ENCODE assay signal across 21 mouse cellular contexts in the genomic region with DNA sequence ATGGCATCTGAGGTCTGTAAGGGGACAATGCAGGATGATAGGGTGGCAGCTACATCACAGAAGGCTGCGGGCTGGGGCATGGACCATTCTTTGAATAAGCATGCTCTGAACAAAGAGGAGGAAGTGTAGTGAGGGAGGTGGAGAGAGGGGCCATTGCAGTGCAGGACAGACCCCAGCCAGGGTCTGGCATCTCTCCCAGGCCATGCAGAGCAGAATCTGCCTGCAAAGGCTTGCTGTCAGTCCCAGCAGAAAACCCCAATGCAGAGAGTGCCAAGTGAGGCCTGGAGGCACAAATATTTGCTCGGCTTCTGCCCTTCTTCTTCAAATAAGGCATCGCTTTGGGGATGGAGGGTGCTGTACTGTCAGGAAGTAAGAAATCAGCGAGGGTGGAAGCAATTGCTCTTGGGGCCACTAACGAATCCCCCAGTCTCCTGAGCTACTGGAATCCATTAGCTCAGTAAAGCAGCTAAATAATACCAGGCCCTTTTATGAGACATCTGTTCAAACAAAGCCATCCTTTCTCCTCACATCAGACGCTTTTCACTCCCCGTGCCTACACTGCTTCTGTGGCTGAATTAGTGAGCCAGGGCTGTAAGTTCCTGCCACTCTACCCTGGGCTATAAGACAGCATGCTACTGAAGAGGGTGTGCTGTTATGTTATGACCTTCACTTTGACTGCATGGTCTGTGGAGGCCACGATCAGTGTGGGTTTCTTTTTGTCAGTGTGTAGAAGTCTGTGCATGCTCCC. TPM values are rescaled to one million over a fixed set of nuclear protein-coding genes. Genes with fewer than 3 reads are reported as not detected.
DNase-seq lines count a peak whose midpoint lies in the region; ATAC-seq and TF ChIP-seq lines count a peak whose summit lies in the region.
"Had no signal": no experiment of that assay in that cellular context is flagged by ENCODE, and none has a peak within 500 bp of the region (broad histone marks: within the 10 kb centered on the region; RNA-seq: fewer than 3 reads in every experiment).

No protein-coding gene starts in this region.

- H3K9me3 ChIP-seq in forebrain, embryonic 16.5 days (ENCODE audit: control insufficient read depth, low read length), result no peaks in the 10 kb centered on the region
- H3K9me3 ChIP-seq in hindbrain, postnatal 0 days (ENCODE audit: low read length), result no peaks in the 10 kb centered on the region
- H3K9me3 ChIP-seq in neural tube, embryonic 12.5 days, result no peaks in the 10 kb centered on the region
- H3K9me3 ChIP-seq: embryonic facial prominence, embryonic 12.5 days; intestine, embryonic 15.5 days had no signal

- H3K4me1 ChIP-seq in forebrain, embryonic 16.5 days (replicated peaks; ENCODE audit: control insufficient read depth, insufficient read depth, low read length), result peaks cover 40% of the 10 kb centered on the region
- H3K4me1 ChIP-seq in hindbrain, postnatal 0 days (ENCODE audit: insufficient read depth, low read length), result 0 out of 2 replicates have a peak, but pooled peaks cover 7% of the 10 kb centered on the region
- peaks cover 12% of the 10 kb centered on the region; the same call in 1 of the 2 replicates for H3K4me1 ChIP-seq in neural tube, embryonic 12.5 days
- H3K4me1 ChIP-seq: embryonic facial prominence, embryonic 12.5 days; intestine, embryonic 15.5 days had no signal

- no peak for TF ChIP-seq CTCF in hindbrain, postnatal 0 days (IDR thresholded peaks at IDR 0.05; ENCODE audit: low read depth)

- peak overlapping the region; percentile 94 for H3K27ac ChIP-seq in forebrain, embryonic 16.5 days (ENCODE audit: low read length)
- peak overlapping the region; percentile 1; the same call in 1 of the 2 replicates for H3K27ac ChIP-seq in hindbrain, postnatal 0 days
- H3K27ac ChIP-seq in neural tube, embryonic 12.5 days, result no peak overlapping the region
- H3K27ac ChIP-seq: embryonic facial prominence, embryonic 12.5 days; intestine, embryonic 15.5 days had no signal

- peaks cover 4% of the 10 kb centered on the region; the same call in 1 of the 2 replicates for H3K27me3 ChIP-seq in forebrain, embryonic 16.5 days (replicated peaks; ENCODE audit: control insufficient read depth, insufficient read depth, low read length)
- peaks cover 2% of the 10 kb centered on the region; the same call in 1 of the 2 replicates for H3K27me3 ChIP-seq in hindbrain, postnatal 0 days (ENCODE audit: insufficient read depth, low read length)
- H3K27me3 ChIP-seq in neural tube, embryonic 12.5 days (replicated peaks), result peaks cover 13% of the 10 kb centered on the region; the same call in 1 of the 2 replicates
- H3K27me3 ChIP-seq: embryonic facial prominence, embryonic 12.5 days had no signal

- peak overlapping the region; percentile 5; the same call in 1 of the 2 replicates for H3K4me2 ChIP-seq in forebrain, embryonic 16.5 days (ENCODE audit: low read length)
- H3K4me2 ChIP-seq in hindbrain, postnatal 0 days (ENCODE audit: low read depth, low read length), result no peak overlapping the region
- H3K4me2 ChIP-seq in neural tube, embryonic 12.5 days (replicated peaks), result no peak overlapping the region
- H3K4me2 ChIP-seq: embryonic facial prominence, embryonic 12.5 days; intestine, embryonic 15.5 days; liver, embryonic 11.5 days; lung, embryonic 14.5 days had no signal

- WGBS in forebrain, embryonic 16.5 days, result 7% methylated on average over 8 of the region's 8 CpGs
- WGBS in hindbrain, postnatal 0 days, result 16% methylated on average over 8 of the region's 8 CpGs
- 14% methylated on average over 8 of the region's 8 CpGs for WGBS in neural tube, embryonic 12.5 days

- H3K4me3 ChIP-seq in forebrain, embryonic 16.5 days (replicated peaks; ENCODE audit: low read length), result no peak overlapping the region
- H3K4me3 ChIP-seq in hindbrain, postnatal 0 days (ENCODE audit: low read length), result no peak overlapping the region
- H3K4me3 ChIP-seq in neural tube, embryonic 12.5 days, result no peak overlapping the region
- H3K4me3 ChIP-seq: embryonic facial prominence, embryonic 12.5 days; intestine, embryonic 15.5 days had no signal

- peak; percentile 83 for ATAC-seq in forebrain, embryonic 16.5 days
- ATAC-seq in hindbrain, postnatal 0 days, result peak; percentile 47
- ATAC-seq in neural tube, embryonic 12.5 days (ENCODE audit: low FRiP score, low read depth), result peak; percentile 5; the same call in 1 of the 2 replicates
- ATAC-seq: intestine, embryonic 15.5 days had no signal

- peak; percentile 54 to 73 for DNase-seq in cerebellum, postnatal 10 days
- DNase-seq in cerebellum, postnatal 36 days, result no peak
- DNase-seq in hindbrain, postnatal 0 days (ENCODE audit: low spot score), result peak; percentile 52
- DNase-seq in adrenal gland, adult 8-10 months, result no peak
- no peak for DNase-seq in lung, postnatal 36 days
- DNase-seq in retina, postnatal 1 day, result no peak
- DNase-seq: adrenal gland, postnatal 25 days; cerebellum, postnatal 25 days; gastrocnemius, postnatal 14 days; heart, postnatal 14 days; kidney, postnatal 14 days; lung, embryonic 14.5 days; right cerebral cortex, adult 18-20 months had no signal

- H3K9ac ChIP-seq in forebrain, embryonic 16.5 days (replicated peaks; ENCODE audit: low read depth, low read length), result peak overlapping the region; percentile 35; the same call in 1 of the 2 replicates
- no peak overlapping the region for H3K9ac ChIP-seq in hindbrain, postnatal 0 days (replicated peaks; ENCODE audit: low read length)
- no peak overlapping the region for H3K9ac ChIP-seq in neural tube, embryonic 12.5 days
- H3K9ac ChIP-seq: embryonic facial prominence, embryonic 12.5 days; intestine, embryonic 15.5 days; lung, embryonic 14.5 days had no signal

- no peaks in the 10 kb centered on the region for H3K36me3 ChIP-seq in forebrain, embryonic 16.5 days (ENCODE audit: control insufficient read depth, insufficient read depth)
- H3K36me3 ChIP-seq in hindbrain, postnatal 0 days (ENCODE audit: insufficient read depth, low read length), result no peaks in the 10 kb centered on the region
- H3K36me3 ChIP-seq in neural tube, embryonic 12.5 days, result no peaks in the 10 kb centered on the region
- H3K36me3 ChIP-seq: embryonic facial prominence, embryonic 12.5 days; intestine, embryonic 15.5 days had no signal

RNA-seq across cellular contexts. Expression of a gene that starts 21.9 kb away (rescaled TPM):
- 5.9 and 7.7 TPM in 2 replicates for polyA plus RNA-seq in forebrain, embryonic 16.5 days (2015; fragmentation: Nextera tagmentation; extraction: Ambion mirVana)
- total RNA-seq in hindbrain, postnatal 0 days (2014; rRNA removed), result 70.4 and 79.8 TPM in 2 replicates
- polyA plus RNA-seq in hindbrain, postnatal 0 days (2015; fragmentation: Nextera tagmentation; extraction: Ambion mirVana), result 16.5 and 16.7 TPM in 2 replicates
- polyA plus RNA-seq in neural tube, embryonic 12.5 days (2016; fragmentation: Nextera tagmentation; extraction: Ambion mirVana), result 3.5 and 4.4 TPM in 2 replicates
- under 1 TPM in 2 of 4 experiments, not detected in 2; 0.11 to 0.17 TPM for total RNA-seq in adrenal gland, adult 8-10 months (2022)
- total RNA-seq: adrenal gland, postnatal 25 days; gastrocnemius, postnatal 14 days; heart, postnatal 14 days; megakaryocyte, adult 5-6 weeks; neutrophil, adult 5-6 weeks had no signal
- polyA plus RNA-seq: embryonic facial prominence, embryonic 12.5 days; intestine, embryonic 15.5 days; lung, embryonic 14.5 days; stomach, embryonic 14.5 days had no signal

RNA-seq across cellular contexts. Expression of a gene that starts 36.0 kb away (rescaled TPM):
- polyA plus RNA-seq in forebrain, embryonic 16.5 days (2015; fragmentation: Nextera tagmentation; extraction: Ambion mirVana), result 11.3 and 12.3 TPM in 2 replicates
- 18.0 and 25.4 TPM in 2 replicates for total RNA-seq in hindbrain, postnatal 0 days (2014; rRNA removed)
- polyA plus RNA-seq in hindbrain, postnatal 0 days (2015; fragmentation: Nextera tagmentation; extraction: Ambion mirVana), result 8.0 and 8.6 TPM in 2 replicates
- 20.3 and 20.5 TPM in 2 replicates for polyA plus RNA-seq in neural tube, embryonic 12.5 days (2016; fragmentation: Nextera tagmentation; extraction: Ambion mirVana)
- total RNA-seq in adrenal gland, adult 8-10 months (2022), result 10 to 100 TPM; 13.2 to 19.7 (median 14.6) TPM

Comparison
In these comparisons a context has a peak if more than half of its experiments do, and no peak if none do; other contexts are left out.
1. DNase-seq: peak in cerebellum, postnatal 10 days (2 of 2) and hindbrain, postnatal 0 days (single experiment); none in cerebellum, postnatal 36 days (0 of 2), adrenal gland, adult 8-10 months (single experiment), lung, postnatal 36 days (single experiment) and retina, postnatal 1 day (single experiment).
2. ATAC-seq: peak in every context shown above with its lines; median percentile 83 in forebrain, embryonic 16.5 days; 47 in hindbrain, postnatal 0 days; 5 in neural tube, embryonic 12.5 days.